Mouse (Mus musculus) small intestine, adult 2 months (tissue): ENCODE data around the gene Ttc38. TPM values are rescaled to one million over a fixed set of nuclear protein-coding genes. Genes with fewer than 3 reads are reported as not detected.
"Not testable (repeated sequence)": the region's sequence is repeated elsewhere in the genome, so short reads cannot be mapped to it uniquely, and the experiment has no call there.

Experiments
- H3K27ac ChIP-seq: fragments of 200-500 bp; 2 replicates; pipeline ENCODE4 v1.5.1; 2012; ENCODE audit warnings: low read depth, low read length, control low read depth, inconsistent platforms; ENCODE audit not compliant: insufficient read depth
- H3K27me3 ChIP-seq: fragments of 200-500 bp; 2 replicates; pipeline ENCODE4 v1.6.1; 2012; ENCODE audit warnings: mild to moderate bottlenecking, moderate library complexity, low read length, inconsistent platforms; ENCODE audit not compliant: control insufficient read depth, insufficient read depth
- H3K36me3 ChIP-seq: fragments of 200-500 bp; 2 replicates; pipeline ENCODE4 v1.6.1; 2012; ENCODE audit warnings: mild to moderate bottlenecking, low read length, control low read depth, inconsistent platforms; ENCODE audit not compliant: control insufficient read depth, insufficient read depth
- H3K4me1 ChIP-seq: fragments of 200-500 bp; 2 replicates; pipeline ENCODE4 v1.6.1; 2012; ENCODE audit warnings: low read length, inconsistent platforms, mixed read lengths; ENCODE audit not compliant: control insufficient read depth, insufficient read depth, insufficient read length
- H3K4me3 ChIP-seq: fragments of 200-500 bp; 2 replicates; pipeline ENCODE4 v1.5.1; 2012; ENCODE audit warnings: low read depth, mild to moderate bottlenecking, control low read depth, inconsistent platforms, low read length, moderate library complexity
- CTCF ChIP-seq: fragments of 200-500 bp; IDR thresholded peaks from 2 replicates; pipeline ENCODE4 v1.5.1; 2012; ENCODE audit warnings: low read depth, mild to moderate bottlenecking, control low read depth, inconsistent platforms, low read length, moderate library complexity, mixed read lengths; ENCODE audit not compliant: insufficient replicate concordance, insufficient read length; ENCODE audit errors: extremely low read depth
- POLR2A ChIP-seq: fragments of 200-500 bp; IDR thresholded peaks from 2 replicates; pipeline ENCODE4 v1.6.1; 2012; ENCODE audit warnings: low read depth, mild to moderate bottlenecking, control low read depth, inconsistent platforms, low read length, moderate library complexity
- WGBS: fragments of 180-500 bp; shearing (Covaris S2); methylation state at CpG from one replicate; pipeline ENCODE4 v1.1.7; 2018; 5-methylcytosine and 5-hydroxymethylcytosine counted together
- polyA plus RNA-seq: library from polyadenylated mRNA; depleted of rRNA; stranded (reverse); fragments of >200 nt; gene quantifications from 2 replicates; pipeline ENCODE4 v1.2.3, GENCODE M21; 2012

The Ttc38 gene
- polyA plus RNA-seq, 1 experiment, result 8.1 TPM

- Histone ChIP-seq H3K4me3 (no peak overlapping the region), H3K27ac (no peak overlapping the region), H3K4me1 (peaks cover 4% of the 10 kb centered on the region; the same call in 1 of the 2 replicates), H3K36me3 (0 out of 2 replicates have a peak, but pooled peaks cover 5% of the 10 kb centered on the region), H3K27me3 (no peaks in the 10 kb centered on the region)
- 85% methylated on average over 5 of the region's 5 CpGs for WGBS
- TF ChIP-seq POLR2A (no peak), CTCF (no peak)
These were observed 4.8 kb downstream of the Ttc38 start for GRCm38 (mm10) chr15:85836887-85837286.

- WGBS, result 55% methylated on average over 6 of the region's 6 CpGs
- TF ChIP-seq POLR2A (no peak), CTCF (peak; percentile 75; the same call in 1 of the 2 replicates)
- no peak overlapping the region for H3K27ac ChIP-seq
- H3K36me3 ChIP-seq, result peaks cover 15% of the 10 kb centered on the region
- H3K27me3 ChIP-seq, result no peaks in the 10 kb centered on the region
- no peaks in the 10 kb centered on the region; the same call in 1 of the 2 replicates for H3K4me1 ChIP-seq
- no peak overlapping the region for H3K4me3 ChIP-seq
These were observed 8.9 kb downstream of the Ttc38 start for GRCm38 (mm10) chr15:85840983-85841382.

GRCm38 (mm10) chr15:85841796-85842360 is 9.8 kb downstream of the Ttc38 start:
- H3K4me1 ChIP-seq, result no peaks in the 10 kb centered on the region; the same call in 1 of the 2 replicates
- H3K27ac ChIP-seq, result no peak overlapping the region
- H3K27me3 ChIP-seq, result no peaks in the 10 kb centered on the region
- TF ChIP-seq CTCF (no peak), POLR2A (no peak)
- peaks cover 16% of the 10 kb centered on the region for H3K36me3 ChIP-seq
- WGBS, result 88% methylated on average over 5 of the region's 5 CpGs
- no peak overlapping the region for H3K4me3 ChIP-seq

- peaks cover 19% of the 10 kb centered on the region for H3K36me3 ChIP-seq
- TF ChIP-seq POLR2A (no peak), CTCF (no peak)
- H3K4me3 ChIP-seq, result no peak overlapping the region
- H3K4me1 ChIP-seq, result no peaks in the 10 kb centered on the region; the same call in 1 of the 2 replicates
- H3K27me3 ChIP-seq, result no peaks in the 10 kb centered on the region
- no peak overlapping the region for H3K27ac ChIP-seq
These were observed 13.0 kb downstream of the Ttc38 start for GRCm38 (mm10) chr15:85845071-85845470.

- no peaks in the 10 kb centered on the region for H3K27me3 ChIP-seq
- H3K27ac ChIP-seq, result no peak overlapping the region
- TF ChIP-seq CTCF (no peak), POLR2A (no peak)
- no peak overlapping the region for H3K4me3 ChIP-seq
- no peaks in the 10 kb centered on the region for H3K4me1 ChIP-seq
- H3K36me3 ChIP-seq, result peaks cover 7% of the 10 kb centered on the region
- WGBS, result 88% methylated on average over 12 of the region's 12 CpGs
These were observed 19.7 kb downstream of the Ttc38 start for GRCm38 (mm10) chr15:85851656-85852392.

- WGBS, result 8% methylated on average over 15 of the region's 15 CpGs
- Histone ChIP-seq H3K27me3 (no peaks in the 10 kb centered on the region), H3K4me1 (peaks cover 2% of the 10 kb centered on the region; the same call in 1 of the 2 replicates), H3K27ac (no peak overlapping the region), H3K4me3 (peak overlapping the region; percentile 75), H3K36me3 (peaks cover 6% of the 10 kb centered on the region)
- TF ChIP-seq CTCF (no peak), POLR2A (no peak)
These were observed 26.9 kb downstream of the Ttc38 start for GRCm38 (mm10) chr15:85858980-85859489.

- under 1% methylated on average over 42 of the region's 42 CpGs for WGBS
- no peak for TF ChIP-seq CTCF
- peak; percentile 63; the same call in 1 of the 2 replicates for TF ChIP-seq POLR2A
- Histone ChIP-seq H3K36me3 (peaks cover 10% of the 10 kb centered on the region), H3K27ac (no peak within 1 kb of the TSS), H3K4me3 (peak within 1 kb of the TSS; percentile 94), H3K27me3 (no peaks in the 10 kb centered on the region), H3K4me1 (peaks cover 2% of the 10 kb centered on the region; the same call in 1 of the 2 replicates)
These were observed 27.5 kb downstream of the Ttc38 start, which contains the start of gene Gtse1 for GRCm38 (mm10) chr15:85859490-85860031. Gene Gtse1, plus strand, starts transcription at chr15:85859745.

GRCm38 (mm10) chr15:85865913-85866312 is 33.8 kb downstream of the Ttc38 start:
- H3K4me3 ChIP-seq, H3K27me3 ChIP-seq, H3K4me1 ChIP-seq, H3K27ac ChIP-seq: not testable (repeated sequence)
- peaks cover 20% of the 10 kb centered on the region for H3K36me3 ChIP-seq
- WGBS, result 97% methylated on average over 7 of the region's 7 CpGs
